Mouse (Mus musculus): ENCODE measurements around the gene Rbp7.
"Not testable (repeated sequence)": the region's sequence is repeated elsewhere in the genome, so short reads cannot be mapped to it uniquely, and the experiment has no call there.

The Rbp7 gene

DNA sequence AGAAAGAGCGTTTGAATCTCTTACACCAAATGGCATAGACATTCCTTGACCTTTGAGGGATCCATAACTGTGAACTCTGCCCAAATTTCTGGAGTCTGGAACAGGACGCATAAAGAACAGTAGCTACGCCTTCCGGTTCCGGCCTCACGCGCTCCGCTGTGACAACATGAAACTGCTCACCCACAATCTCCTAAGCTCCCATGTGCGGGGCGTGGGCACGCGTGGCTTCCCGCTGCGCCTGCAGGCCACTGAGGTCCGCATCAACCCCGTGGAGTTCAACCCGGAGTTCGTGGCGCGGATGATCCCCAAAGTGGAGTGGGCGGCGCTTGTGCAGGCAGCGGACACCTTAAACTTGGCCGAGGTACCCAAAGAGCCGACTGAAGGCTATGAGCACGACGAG is 2.4 kb upstream of the Rbp7 start:
- not testable (repeated sequence) for DNase-seq (ENCODE audit: low spot score in 2 of 2)

DNA sequence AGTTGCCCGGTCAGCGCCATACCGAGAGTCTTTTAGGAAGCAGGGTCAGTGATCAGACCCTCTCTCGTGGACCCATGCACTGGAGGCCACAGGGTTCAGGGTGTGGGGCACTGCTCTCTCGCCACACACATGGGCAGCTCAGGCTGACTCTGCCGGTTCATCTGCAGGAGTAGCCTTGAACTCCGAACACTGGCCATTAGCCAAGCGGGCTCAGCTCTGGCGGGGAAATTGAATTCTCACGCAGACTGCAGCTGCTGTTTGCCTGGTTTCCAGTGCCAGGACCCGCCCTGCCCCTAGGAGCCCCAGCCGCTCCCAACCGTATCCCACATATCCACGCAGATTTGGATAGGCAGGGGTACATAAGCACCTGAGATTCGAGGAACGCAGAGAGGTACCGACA is 515 bp downstream of the Rbp7 start:
- DNase-seq (ENCODE audit: low spot score in 2 of 2): no peak

DNA sequence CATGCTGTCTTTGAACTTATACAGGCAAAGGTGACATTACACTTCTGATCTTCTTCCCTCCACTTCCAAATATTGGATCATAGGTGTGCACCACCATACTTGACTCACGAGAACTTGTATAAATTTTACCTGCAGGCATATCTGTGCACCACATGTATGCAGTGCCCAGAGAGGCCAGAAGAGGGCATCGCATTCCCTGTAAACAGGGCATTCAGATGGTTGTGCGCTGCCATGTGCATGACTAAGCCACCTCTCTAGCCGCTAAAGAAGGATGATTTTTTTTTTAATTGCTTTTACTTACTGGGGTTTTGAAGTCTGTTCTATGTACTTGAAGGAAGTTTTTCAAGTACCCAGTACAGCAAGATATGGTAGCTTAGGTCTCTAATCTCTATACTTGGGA is 1.1 kb downstream of the Rbp7 start:
- DNase-seq (ENCODE audit: low spot score in 2 of 2): peak; percentile 28 to 71

DNA sequence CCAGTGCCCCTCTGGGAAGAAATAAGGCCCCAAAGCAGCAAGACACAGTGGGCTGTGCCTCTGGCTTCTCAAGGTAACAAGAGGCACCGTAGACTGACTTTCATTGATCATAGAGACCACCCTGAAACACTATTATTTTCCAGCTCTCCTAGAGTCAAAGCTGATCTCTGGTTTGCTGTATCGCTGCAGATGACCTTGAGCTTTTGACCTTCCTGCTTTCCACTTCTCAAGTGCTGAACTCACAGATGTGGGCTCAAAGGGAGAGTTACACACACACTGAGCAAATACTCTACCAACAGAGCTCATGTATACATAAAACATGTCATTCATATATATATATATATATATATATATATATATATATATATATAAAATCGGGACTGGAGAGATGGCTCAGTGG is 4.1 kb downstream of the Rbp7 start:
- DNase-seq (ENCODE audit: low spot score in 2 of 2): no peak

DNA sequence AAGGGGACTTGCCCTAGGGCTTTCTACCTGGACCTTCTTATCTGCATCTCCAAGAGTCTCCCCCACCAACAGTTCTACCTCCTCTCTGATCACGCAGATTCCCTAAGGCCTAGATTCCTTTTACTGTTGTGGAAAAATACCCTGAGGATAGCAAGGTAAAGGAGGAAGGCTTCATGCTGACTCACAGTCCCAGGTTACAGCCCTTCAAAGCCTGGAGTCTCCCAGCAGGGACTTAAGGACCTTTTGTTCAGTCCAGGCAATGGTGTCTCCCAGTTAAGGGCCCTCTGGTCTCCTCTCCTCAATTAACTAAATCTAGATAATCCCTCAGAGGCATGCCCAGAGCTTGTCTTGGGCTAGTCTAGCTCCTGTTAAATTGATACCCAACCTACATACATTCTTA is 8.5 kb downstream of the Rbp7 start:
- DNase-seq (ENCODE audit: low spot score in 2 of 2): no peak

DNA sequence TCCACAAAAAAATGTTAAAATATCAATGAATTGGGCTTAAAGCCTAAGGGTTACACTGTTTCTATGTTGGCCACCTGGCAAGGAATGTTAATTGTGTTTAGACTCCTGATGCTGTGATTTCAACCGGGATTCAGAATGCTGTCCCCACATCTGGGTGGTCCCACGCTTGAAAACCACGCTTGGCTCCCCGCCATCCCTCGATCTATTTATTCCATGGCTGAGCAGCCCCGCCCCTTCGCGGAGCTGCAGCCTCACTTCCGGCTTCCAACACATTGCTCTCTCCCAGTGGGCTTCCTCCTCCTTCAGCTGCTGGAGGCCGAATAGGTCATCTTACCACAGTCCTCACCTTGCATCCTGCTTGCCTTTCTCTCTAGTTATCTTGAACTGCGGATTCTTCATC is 8.9 kb downstream of the Rbp7 start:
- DNase-seq (ENCODE audit: low spot score in 2 of 2): peak in 1 of 2 experiments; percentile 26

DNA sequence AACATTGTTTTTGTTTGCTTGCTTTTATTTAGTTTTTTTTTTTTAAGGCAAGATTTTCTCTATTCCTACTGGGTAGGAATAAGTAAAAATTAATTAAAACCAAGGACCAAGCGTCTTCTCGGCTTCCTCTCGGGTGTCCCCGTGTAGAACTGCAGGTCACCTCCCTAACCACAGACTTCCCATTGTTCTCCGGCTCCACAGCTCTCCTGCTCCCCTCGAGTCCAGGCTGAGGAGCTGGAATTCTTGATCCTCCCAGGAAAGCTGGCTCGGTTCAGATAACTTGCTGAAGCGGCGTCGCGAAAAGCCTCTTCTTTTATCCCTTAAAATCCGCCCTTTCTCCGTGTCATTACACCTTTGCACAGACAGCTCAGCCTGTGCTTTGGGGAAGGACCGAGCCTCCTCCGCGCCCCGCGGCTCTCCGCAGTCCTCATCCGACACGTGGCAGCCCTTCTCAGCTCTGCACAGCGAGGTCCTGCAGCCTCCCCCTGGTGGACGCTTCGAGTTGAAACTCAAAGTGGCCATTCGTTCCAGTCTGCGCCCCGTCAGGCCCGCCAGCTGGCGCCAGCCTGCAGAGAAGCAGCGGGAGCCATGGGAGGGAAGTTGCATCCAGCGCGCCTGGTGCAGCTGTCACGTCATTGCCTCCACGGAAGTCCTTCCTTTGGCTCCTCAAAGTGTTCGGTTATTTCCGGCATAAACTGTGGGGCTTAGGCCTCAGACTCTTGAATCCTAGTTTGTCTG is 9.6 kb downstream of the Rbp7 start:
- DNase-seq (ENCODE audit: low spot score in 2 of 2): peak; percentile 80 to 89

DNA sequence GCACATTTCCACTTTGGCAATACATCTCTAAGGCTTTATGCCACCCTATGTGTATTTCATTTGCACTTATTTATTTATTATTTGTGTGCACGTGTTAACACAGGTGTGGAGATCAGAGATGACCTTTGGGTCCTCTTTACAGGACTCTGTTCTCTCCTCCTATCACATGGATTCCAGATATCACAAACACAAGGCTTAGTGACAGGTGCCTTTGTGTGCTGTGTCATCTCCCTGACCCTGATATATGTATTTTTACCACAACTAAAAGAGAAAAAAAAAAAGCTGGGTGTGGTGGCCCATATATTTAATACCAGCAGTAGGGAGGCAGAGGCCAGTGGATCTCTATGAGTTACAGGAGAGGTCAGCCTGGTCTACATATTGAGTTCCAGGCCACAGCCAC is 10.3 kb downstream of the Rbp7 start:
- DNase-seq (ENCODE audit: low spot score in 2 of 2): no peak

DNA sequence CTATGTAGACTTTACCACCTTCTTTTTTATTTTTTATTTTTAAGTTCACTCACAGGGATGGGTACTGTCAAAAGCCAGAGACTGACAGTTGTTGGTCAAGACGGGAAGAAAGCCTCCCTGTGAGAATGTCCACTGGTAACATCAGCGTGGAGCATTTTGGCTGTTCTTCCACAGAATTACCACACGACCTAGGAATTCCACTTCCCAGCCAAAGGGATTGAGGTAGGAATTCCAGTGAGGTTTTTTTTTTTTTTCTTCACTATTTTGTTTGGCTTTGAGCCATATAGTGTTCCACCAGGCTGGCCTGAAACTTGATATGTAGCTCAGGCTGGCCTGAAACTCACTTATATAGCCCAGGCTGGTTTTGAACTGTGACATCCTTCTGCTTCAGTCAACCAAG is 12.3 kb downstream of the Rbp7 start:
- no peak for DNase-seq (ENCODE audit: low spot score in 2 of 2)

DNA sequence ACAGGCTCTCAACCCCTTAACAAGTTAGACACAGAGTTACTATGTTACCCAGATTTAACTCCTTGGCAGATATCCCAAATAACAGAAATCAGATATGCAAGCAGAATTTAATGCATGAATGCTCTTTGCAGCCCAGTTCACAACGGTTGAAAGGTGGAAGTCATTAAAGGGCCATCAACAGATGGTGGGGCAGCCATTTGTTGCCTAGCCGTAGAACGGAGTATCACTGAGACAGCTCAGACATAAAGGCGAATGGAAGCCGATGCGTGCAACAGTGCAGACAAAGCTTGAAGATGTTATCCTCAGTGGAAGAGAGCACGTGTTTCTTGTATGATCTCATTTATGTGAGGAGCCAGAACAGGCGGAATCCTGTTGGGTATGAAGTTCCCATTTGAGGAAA is 14.2 kb downstream of the Rbp7 start:
- no peak for DNase-seq (ENCODE audit: low spot score in 2 of 2)

DNA sequence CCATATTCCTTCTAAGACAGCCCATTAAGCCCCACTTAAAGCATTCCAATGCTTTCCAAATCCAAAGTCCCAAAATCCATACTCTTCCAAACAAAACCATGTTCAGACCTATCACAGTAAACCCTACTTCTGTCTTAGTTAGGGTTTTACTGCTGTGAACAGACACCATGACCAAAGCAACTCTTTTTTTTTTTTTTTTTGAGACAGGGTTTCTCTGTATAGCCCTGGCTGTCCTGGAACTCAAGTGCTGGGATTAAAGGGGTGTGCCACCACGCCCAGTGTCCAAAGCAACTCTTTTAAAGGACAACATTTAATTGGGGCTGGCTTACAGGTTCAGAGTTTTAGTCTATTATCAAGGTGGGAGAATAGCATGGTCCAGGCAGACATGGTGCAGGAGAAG is 22.9 kb downstream of the Rbp7 start:
- not testable (repeated sequence) for DNase-seq (ENCODE audit: low spot score in 2 of 2)

DNA sequence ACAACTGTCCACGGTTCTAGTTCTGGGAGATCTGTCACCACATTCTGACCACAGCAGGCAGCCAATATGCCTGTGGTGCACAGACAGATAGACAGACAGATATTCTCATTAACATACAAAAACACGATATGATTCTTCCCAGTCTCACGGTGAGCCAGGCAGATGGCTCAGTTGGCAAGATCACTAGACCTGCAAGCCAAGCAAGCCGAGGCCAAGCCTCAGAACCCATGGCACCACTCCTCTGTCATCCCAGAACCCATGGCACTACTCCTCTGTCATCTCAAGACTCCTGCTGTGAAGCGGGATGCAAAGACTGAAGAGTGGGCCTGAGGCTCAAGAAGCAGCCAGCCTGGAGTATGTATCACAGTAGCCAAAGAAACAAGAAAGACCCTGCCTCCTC is 25.2 kb downstream of the Rbp7 start:
- DNase-seq (ENCODE audit: low spot score in 2 of 2): no peak

DNA sequence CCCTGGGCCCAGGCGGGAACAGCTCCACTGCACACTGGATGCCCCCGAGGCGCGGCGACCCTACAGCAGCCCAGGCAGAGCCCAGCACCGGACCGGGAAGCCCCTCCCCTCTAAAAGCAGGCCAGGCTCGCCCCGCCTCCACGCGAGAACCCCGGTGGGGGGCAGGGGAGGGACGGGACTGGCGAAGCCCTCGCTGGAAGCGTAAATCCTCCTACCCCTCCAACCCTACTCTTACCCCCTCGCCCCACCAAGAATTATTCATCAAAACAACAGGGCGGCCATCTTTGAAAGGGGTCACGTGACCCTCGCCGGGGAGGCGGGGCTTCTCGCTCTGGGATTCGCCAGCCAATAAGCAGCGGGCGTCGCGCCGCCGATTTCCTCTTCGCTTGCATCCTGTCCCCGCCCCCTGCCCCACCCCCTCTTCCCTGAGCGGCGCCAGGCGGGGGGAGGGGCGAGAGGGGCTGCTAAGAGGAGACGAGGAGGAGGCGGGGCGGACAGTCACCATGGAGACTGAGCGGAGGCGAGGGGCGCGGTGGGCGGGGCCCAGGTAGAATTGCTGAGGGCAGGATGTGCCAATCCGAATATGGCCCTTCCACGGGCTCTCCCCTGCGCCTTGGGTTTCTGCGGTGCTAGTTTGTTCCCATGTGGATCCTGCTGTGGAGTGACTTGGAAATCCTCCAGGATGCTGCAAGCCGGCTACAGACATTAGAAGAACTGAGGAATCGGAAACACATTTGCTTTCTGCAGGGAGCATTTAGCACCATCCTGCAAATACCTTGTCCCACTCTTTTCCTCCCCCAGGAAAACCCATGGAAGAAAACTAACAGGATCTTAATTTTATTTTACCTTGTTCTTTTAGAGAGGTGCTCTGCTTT is 28.2 kb downstream of the Rbp7 start, which contains the start of gene Ube4b:
Gene Ube4b, minus strand, starts transcription at position 425 of the 875 bp plus-strand sequence.
- peak; percentile 93 to 96 for DNase-seq (ENCODE audit: low spot score in 2 of 2)

DNA sequence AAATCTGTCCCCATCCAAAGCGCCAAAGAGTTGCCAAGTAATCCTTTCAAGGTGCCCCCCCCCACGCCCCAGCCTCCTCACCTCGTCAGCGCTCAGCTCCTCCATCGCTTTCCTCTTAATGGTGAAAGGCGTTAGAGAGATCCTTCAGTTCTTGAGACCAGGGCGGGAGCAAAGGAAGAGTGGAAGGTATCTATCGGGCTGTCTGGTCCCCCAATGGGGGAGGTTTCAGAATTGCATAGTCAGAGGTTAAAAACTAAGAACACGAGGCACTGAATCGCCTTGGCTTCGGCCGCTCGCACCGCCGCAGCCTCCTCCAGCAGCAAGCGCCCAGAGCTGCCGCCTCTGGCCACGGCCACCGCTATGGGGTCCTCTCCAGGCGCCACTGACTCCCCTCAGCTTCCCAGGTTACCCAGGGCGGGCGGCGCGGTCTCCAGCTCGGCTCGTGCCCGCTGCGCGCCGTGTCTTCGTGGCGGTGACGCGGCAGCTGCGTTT is 28.9 kb downstream of the Rbp7 start:
- peak in 1 of 2 experiments; percentile 69 for DNase-seq (ENCODE audit: low spot score in 2 of 2)

DNA sequence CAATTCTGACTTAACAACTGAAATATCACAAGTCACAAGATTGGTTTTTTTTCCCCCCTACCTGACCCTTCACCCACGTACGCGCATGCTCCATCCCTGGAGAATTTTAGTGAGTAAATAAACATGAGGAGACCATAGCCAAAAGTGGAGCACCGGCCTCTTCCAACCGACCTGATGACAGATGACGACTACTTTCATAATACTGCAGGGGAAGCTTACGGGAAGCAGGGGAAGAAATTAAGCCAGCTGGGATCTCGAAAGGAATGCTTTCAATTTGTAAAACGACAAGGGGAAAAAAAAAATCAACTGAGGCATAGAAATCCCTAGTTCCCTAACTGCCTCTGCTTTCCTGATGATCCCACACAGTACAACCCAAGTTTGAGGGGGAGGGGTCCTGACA is 30.0 kb downstream of the Rbp7 start:
- DNase-seq (ENCODE audit: low spot score in 2 of 2): no peak

DNA sequence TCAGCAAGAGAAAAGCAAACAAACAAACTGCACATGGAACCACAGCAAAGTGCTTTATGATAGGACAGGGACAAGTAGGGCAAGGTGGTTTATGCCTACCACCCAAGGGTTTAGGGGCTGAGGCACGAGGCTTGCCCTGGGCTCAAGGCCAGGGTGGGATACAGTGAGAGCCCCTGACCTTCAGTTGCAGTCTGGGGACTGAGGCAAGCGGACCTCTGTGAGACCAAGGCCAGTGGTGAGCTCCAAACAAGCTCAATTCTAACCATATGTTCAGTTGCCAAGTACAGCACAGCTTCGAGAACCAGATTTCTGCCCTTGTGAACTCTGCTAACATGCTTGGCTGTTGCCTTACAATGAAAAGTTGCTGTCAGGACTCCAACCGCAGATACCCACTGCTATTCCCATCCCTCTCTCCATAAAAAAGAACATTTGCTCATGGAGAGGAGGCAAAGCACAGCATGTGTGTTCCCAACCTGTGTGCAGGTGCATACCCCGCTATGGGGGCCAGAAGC is 36.9 kb downstream of the Rbp7 start:
- no peak for DNase-seq (ENCODE audit: low spot score in 2 of 2)

DNA sequence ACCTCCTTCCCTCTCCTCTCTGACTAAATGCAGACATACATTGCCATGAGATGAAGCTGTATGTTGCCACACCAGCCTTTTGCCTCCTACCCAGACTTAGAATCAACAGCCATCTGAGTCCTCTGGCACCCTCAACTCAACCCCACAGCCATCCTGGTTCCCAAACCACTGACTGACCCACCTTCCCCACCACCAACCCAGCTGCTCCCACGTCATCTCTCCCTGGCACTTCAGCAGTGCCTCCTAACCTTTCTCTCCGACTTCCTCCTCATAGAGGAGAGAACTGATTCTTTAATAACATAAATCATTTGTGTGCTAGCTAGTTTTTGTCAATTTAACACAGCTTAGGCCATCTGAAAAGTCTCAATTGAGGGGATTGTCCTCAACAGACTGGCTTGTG is 37.8 kb downstream of the Rbp7 start:
- DNase-seq (ENCODE audit: low spot score in 2 of 2): no peak

DNA sequence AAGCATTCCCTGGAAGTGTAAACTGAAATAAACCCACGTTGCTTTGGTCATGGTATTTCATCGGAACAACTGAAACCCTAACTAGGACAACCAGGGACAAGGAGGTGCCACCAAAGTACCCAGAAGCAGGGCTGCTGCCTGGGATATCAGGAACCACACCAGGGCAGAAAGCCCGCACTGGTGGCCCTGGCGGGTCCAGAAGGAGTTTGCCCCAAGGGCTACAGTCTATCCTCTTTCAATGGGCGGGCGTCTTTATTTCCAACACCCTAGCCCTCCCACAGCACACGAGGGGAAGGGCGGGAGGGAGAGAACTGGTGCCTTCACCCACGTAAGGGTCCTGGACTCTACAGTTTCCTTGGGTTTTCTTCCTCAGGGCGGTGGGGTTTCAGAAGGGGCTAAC is 38.4 kb downstream of the Rbp7 start:
- no peak for DNase-seq (ENCODE audit: low spot score in 2 of 2)

DNA sequence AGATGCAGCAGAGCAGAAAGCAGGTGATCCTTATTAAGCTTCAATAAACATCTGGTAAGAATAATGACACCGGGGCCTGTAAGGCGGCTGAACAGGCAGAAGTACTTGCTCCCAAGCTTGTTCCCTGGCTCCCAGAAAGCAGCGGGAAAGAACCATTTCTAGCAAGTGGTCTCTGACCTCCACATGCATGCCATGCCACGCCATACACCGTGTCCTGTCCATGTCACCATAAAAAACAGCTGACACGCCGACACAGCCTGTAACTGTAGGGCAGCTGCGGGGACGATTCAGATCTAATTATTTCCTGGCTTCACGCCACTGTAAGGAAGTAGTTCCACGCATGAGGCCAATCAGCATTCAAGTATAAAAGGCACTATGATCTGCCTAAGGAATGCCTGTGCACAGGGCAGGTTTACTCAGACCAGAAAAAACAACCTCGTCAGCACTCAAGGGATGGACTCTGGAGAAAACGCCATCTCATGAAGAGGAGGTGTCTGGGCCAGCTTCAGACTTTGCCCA is 39.1 kb downstream of the Rbp7 start:
- DNase-seq (ENCODE audit: low spot score in 2 of 2): no peak

DNA sequence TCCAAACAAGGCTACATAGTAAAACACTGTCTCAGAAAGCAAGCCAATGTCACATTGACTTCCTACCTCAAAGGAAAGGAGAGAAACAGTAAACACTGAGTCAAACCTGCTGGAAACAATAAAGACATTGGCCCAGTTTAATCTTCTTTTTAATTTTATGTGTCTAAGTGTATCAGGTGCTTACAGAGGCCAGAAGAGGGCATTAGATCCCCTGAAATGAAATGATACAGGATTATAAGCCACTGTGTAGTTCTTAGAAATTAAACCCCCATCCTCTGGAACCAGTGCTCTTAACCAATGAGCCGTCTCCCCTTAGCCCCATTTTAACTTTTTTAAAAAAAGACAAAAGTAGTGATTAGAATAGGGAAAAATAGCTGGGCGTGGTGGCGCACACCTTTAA is 40.5 kb downstream of the Rbp7 start:
- no peak for DNase-seq (ENCODE audit: low spot score in 2 of 2)

DNA sequence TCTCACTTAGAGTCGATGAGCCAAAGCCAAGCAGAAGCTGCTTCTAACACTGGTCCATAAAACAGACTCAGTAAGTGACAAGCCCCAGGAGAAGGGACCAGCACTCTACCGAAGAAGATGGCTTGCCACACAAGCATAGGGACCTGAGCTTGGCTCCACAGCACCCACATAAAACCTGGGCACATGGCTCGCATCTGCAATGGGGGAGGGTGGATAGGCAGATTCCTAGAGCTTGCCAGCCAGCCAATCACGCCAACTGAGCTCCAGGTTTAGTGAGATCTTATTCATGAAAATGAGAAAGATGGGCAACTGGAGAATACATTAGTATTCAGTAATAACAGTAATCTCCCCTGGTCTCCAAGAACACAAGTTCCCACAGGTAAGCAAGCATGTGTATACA is 45.0 kb downstream of the Rbp7 start:
- no peak for DNase-seq (ENCODE audit: low spot score in 2 of 2)

DNA sequence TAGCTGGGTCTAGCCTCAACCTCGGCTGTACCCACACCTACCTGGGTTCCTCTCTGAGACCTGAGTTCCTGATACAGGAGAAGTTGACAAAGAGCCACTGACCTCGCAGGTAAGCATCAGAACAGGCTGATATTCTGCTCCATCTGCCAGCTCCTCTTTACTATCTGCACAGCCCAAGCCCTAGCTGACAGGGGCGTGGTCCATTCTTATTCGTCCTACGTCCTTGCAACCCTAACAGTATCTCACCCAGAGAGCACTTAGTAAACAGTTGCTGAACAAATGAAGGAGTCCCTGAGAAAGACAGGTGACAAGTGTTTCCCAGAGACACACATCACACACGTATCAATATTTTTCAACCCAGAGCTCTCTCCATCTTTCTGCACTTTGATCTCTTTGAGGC is 46.4 kb downstream of the Rbp7 start:
- DNase-seq (ENCODE audit: low spot score in 2 of 2): no peak

DNA sequence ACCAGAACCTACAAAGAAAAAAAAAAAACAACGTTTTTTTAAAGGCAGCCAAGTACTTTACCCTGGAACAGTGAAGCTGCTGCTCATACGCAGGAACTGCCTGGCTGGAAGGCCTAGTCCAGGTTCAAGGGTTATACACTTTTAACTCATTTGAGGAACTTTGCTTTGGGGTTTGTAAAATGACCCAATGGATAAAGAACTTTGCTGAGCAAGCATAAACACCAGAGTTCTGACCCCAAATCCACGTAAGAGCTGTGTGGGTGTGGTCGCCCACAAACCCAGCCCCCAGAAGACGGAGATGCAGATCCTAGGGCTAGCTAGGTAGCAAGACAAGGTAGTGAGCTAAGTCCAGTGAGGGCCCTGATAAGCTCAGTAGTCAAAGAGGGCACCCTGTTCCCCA is 47.3 kb downstream of the Rbp7 start:
- DNase-seq (ENCODE audit: low spot score in 2 of 2): no peak
